Mouse (Mus musculus): Measurements from ENCODE around the gene Bach1. TPM values are rescaled to one million over a fixed set of nuclear protein-coding genes. Genes with fewer than 3 reads are reported as not detected.

Gene Bach1
- total RNA-seq (2021), result 10 to 100 TPM; 22.7 to 24.8 TPM
- long read RNA-seq, experiment 1, partial matches to known transcripts, result 0 of 5 reads
- long read RNA-seq, experiment 1, other reads (novel, unspliced or antisense), result 5 of 5 reads
- long read RNA-seq, experiment 2, result 0 reads

GRCm38 (mm10) chr16:87698692-87699305 is at the start of gene Bach1:
TSS of gene Bach1 (plus strand) at chr16:87698945.
- peak; percentile 94 to 95 for DNase-seq (ENCODE audit: low spot score in 2 of 2)

- no peak for DNase-seq (ENCODE audit: low spot score in 2 of 2)
Observed at GRCm38 (mm10) chr16:87652344-87652743, 46.4 kb upstream of the Bach1 start.

- DNase-seq (ENCODE audit: low spot score in 2 of 2), result no peak
Observed at GRCm38 (mm10) chr16:87652924-87653323, 45.8 kb upstream of the Bach1 start.

- DNase-seq (ENCODE audit: low spot score in 2 of 2), result no peak
Observed at GRCm38 (mm10) chr16:87654016-87654575, 44.6 kb upstream of the Bach1 start.

- DNase-seq (ENCODE audit: low spot score in 2 of 2), result no peak
Observed at GRCm38 (mm10) chr16:87655005-87655404, 43.7 kb upstream of the Bach1 start.

GRCm38 (mm10) chr16:87655579-87655978 is 43.2 kb upstream of the Bach1 start:
- no peak for DNase-seq (ENCODE audit: low spot score in 2 of 2)

- no peak for DNase-seq (ENCODE audit: low spot score in 2 of 2)
Observed at GRCm38 (mm10) chr16:87656771-87657170, 42.0 kb upstream of the Bach1 start.

- no peak for DNase-seq (ENCODE audit: low spot score in 2 of 2)
Observed at GRCm38 (mm10) chr16:87657291-87657690, 41.5 kb upstream of the Bach1 start.

- DNase-seq (ENCODE audit: low spot score in 2 of 2), result no peak
Observed at GRCm38 (mm10) chr16:87661024-87661471, 37.7 kb upstream of the Bach1 start.

GRCm38 (mm10) chr16:87661636-87662035 is 37.1 kb upstream of the Bach1 start:
- DNase-seq (ENCODE audit: low spot score in 2 of 2), result no peak

- no peak for DNase-seq (ENCODE audit: low spot score in 2 of 2)
Observed at GRCm38 (mm10) chr16:87662528-87662927, 36.2 kb upstream of the Bach1 start.

- no peak for DNase-seq (ENCODE audit: low spot score in 2 of 2)
Observed at GRCm38 (mm10) chr16:87663890-87664289, 34.9 kb upstream of the Bach1 start.

- DNase-seq (ENCODE audit: low spot score in 2 of 2), result no peak
Observed at GRCm38 (mm10) chr16:87665246-87665645, 33.5 kb upstream of the Bach1 start.

- DNase-seq (ENCODE audit: low spot score in 2 of 2), result no peak
Observed at GRCm38 (mm10) chr16:87665752-87666619, 32.8 kb upstream of the Bach1 start.

GRCm38 (mm10) chr16:87666620-87667004 is 32.1 kb upstream of the Bach1 start:
- no peak for DNase-seq (ENCODE audit: low spot score in 2 of 2)

- DNase-seq (ENCODE audit: low spot score in 2 of 2), result no peak
Observed at GRCm38 (mm10) chr16:87668002-87668401, 30.7 kb upstream of the Bach1 start.

GRCm38 (mm10) chr16:87670091-87670820 is 28.5 kb upstream of the Bach1 start:
- DNase-seq (ENCODE audit: low spot score in 2 of 2), result no peak

- no peak for DNase-seq (ENCODE audit: low spot score in 2 of 2)
Observed at GRCm38 (mm10) chr16:87670821-87671165, 28.0 kb upstream of the Bach1 start.

GRCm38 (mm10) chr16:87671336-87671735 is 27.4 kb upstream of the Bach1 start:
- DNase-seq (ENCODE audit: low spot score in 2 of 2), result no peak

- DNase-seq (ENCODE audit: low spot score in 2 of 2), result no peak
Observed at GRCm38 (mm10) chr16:87673155-87673554, 25.6 kb upstream of the Bach1 start.

- DNase-seq (ENCODE audit: low spot score in 2 of 2), result no peak
Observed at GRCm38 (mm10) chr16:87676182-87676581, 22.6 kb upstream of the Bach1 start.

Data from gastrocnemius, postnatal 4 days (tissue).